Mouse (Mus musculus): ENCODE measurements around the gene Otogl.
A peak's percentile ranks its signal among the peaks of the same experiment; 100 is the strongest.
"Not testable (repeated sequence)": the region's sequence is repeated elsewhere in the genome, so short reads cannot be mapped to it uniquely, and the experiment has no call there.

Gene Otogl

DNA sequence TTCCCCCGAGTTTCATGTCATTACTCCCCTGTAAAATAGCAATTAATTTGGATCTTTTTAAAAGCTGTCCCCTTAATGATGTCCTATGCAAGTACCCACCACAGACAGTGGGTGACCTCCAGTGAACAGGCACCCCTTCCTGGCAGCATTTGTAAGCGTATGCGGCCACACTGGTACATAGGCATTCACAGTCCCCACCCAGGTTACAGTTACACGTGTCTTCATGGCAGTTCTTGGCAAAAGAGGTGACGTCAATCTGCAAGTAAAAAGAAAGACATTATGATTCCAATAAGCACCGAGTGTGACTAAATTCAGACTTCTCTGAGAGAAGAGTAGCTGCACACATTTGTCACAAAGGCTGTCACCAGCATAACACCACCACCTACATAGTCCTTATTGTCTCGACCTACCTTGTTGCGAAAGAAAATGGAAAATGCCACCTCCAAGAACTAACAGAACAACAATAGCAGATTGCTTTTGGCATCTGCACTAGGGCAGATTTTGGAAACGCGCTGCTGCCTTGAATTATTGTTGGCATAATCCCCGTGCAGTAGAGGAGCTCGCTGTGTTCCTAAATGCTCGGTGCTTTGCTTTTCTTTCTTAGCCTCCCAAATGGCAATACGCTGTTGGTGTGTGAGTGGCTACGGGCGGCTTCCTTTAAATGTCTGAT lies 98.0 kb downstream of the Otogl start:
- no peak for DNase-seq (ENCODE audit: inconsistent age in 2 of 2, low spot score in 1 of 2)

DNA sequence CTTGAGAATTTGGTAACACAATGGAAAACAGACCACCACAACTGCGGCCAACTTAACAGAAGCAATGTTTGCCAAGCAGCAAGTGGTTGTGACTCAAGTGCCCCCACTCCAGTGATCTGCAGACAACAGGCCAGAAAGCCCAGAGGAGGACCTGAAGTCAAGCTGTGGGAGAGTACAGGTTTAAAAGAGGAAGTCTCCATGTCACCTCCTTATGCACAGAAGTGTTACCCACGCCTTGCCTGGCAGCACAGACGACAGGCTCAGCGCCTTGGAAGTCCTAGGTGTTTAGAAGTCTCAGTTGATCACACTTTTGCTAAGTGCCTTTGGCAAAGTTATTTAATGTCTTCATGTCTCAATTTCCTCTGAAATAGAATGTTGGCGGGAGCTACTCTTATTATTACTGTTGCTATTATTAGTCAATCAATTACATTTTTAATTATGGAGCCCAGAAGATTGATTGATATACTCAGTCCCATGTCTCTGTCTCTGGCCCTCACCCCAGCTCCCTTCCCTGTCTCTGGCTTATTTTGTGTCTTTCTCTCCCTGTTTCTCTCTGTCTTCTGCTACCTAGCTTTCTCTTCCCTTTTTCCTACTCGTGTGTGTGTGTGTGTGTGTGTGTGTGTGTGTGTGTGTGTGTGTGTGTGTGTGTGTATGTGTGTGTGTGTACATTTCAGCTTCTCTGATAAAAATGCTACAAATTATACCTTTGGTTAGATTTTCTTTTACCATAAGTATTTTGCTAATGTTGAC lies 101.1 kb downstream of the Otogl start:
- no peak for DNase-seq (ENCODE audit: inconsistent age in 2 of 2, low spot score in 1 of 2)

DNA sequence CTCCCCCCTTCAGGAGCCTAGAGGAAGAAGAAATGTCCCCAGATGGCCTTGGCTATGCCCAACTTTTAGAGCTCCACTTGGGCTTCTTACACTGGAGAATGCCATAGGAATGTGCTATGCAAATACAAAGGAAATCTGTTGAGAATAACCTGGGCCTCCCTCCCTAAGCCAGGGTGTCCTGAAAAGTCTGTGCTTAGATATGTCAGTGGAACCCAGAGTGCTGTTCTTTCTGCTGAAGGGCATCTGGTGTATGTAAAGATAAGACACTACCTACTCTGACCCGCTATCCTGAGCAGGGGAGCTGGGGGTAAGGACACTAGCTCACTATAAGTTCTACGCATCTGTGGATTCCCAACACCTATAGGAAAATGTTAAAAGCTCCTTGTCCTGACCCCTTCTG lies 106.7 kb downstream of the Otogl start:
- DNase-seq (ENCODE audit: inconsistent age in 2 of 2, low spot score in 1 of 2), result no peak

DNA sequence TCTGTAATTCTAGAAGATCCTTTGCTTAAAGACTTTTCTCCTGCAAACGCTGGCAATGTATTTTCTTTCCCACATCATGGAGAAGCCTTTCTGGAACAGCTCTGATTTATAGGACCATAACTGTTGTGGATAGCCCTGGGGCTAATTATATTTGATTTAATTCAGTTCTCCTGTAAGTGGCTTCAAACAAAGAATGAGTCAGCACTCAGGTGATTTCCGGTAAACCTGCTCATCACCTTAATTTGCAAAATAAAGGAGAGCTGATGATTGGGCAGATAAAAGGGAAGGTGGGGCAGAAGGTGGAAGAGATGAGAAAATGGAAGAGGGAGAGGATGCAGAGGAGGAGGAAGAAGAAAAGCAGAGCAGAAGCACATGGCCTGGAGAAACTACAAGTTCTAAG lies 107.6 kb downstream of the Otogl start:
- DNase-seq (ENCODE audit: inconsistent age in 2 of 2, low spot score in 1 of 2), result not testable (repeated sequence)

DNA sequence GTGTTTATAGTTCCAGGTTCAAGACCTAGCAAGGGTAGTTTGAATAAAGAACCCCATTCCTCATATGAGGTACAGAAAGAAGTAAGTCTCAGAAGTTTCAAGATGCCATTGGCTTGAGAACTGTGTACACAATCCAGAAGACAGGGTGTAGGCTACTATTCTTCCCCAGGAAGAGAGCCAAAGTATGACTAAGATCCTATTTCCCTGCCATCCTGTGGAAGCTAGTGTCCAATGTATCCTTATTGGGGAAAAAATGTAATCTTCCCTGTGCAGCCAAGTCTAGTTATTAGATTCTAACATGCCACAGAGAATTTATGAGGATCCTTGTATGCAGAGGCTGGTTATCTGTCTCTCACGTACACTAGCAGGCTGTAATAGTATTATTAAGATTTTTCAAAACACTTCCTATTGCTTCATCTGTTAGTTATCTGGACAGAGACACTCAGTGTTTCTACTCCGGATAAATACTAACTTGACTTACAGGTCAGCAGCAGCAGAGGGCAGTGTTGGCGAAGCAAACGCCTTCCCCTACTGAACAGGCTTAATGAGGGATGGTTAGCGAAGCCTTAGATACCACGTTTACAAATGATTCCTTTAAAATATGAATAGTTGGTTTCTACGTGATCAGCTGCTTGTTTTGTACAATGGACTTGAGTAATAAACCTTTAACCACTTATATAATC lies 112.1 kb downstream of the Otogl start:
- DNase-seq (ENCODE audit: inconsistent age in 2 of 2, low spot score in 1 of 2), result peak; percentile 52 to 80

DNA sequence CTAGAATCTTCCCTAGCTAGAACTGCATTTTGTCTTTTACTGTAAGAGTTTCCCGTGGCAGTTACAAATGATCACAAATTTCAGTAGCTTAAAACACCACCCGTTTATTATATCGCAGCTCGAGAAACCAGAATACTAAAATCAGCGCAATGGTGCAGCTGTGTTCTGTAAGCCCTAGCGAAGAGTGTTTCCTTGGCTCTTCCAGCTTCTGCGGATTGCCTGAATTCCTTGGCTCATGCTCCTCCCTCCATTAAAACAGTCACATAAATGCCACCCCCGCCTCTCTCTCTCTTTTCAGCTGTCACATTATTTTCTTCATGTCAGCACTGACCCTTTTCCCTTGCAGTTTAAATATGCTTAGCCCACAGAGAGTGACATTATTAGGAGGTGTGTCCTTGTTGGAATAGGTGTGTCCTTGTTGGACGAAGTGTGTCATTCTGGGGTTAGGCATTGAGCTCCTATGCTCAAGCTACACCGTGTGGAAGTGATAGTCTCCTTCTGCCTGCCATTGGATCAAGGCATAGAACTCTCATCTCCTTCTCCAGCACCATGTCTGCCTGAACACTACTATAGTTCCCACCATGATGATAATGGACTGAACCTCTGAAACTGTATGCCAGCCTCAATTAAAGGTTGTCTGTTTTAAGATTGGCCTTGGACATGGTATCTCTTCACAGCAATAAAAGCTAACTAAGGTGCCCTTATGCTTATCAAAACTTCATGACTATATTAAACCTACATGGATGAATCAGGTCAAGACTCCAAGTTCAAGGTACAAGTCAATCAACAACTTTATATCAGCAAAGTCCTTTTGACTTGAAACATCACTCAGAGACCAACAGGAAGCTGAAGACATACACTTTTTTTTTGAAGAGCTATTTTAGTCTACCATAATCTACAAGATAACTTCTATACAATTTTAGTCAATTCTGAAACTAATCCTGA lies 116.8 kb downstream of the Otogl start:
- no peak for DNase-seq (ENCODE audit: inconsistent age in 2 of 2, low spot score in 1 of 2)

DNA sequence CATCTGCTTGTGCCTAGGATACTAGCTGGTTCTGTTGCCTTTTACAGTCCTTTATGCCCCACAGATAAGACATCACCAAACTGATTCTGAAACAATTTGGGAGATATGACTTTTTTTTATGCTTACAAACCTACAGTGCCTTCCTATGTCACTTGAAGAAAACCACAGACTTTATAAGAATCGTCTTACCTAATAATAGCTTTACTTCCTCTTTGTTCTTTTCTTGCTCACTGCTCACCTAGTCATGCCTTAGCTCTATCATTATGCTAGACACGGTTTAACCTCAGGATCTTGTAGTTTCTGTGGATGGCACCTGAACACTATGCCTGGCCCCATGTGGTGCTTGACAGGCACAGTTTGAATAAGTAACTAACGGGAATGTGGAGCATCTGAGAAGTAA lies 119.4 kb downstream of the Otogl start:
- DNase-seq (ENCODE audit: inconsistent age in 2 of 2, low spot score in 1 of 2), result no peak

DNA sequence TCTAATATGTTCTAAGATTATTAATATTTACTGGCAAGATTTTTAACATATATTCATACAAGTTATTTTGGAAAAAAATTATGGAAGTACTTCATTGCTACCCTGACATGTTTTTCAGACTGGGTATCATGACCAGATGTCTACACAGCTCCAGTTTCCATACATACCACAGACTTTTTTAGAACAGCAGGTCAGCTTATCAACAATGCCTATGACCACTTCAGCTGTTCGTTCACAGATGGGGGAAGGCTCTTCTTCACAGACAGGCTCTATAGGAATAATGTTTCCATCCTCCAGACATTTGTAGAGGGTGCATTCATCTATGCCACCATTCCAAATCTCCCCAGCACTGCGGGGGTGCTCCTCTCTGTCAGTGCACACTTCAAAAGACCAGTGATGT lies 132.4 kb downstream of the Otogl start:
- no peak for DNase-seq (ENCODE audit: inconsistent age in 2 of 2, low spot score in 1 of 2)

DNA sequence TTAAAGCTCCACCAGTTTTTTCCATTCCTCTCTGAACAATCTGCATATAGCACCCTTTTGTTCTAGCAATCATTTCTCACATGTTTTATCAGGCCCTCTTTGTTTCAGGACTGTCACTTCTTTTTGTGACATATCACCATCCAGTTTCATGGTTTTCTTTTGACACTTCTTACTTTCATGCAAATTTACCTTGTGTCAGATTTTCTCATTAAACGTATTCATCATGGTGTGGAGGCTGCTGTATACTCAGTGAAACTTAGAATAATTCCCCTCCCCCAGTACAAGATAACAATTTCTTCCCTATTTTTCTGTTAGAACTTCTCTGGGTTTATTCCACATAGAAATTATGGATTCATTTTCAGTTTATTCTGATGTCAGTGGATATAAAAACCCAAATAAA lies 152.3 kb downstream of the Otogl start:
- no peak for DNase-seq (ENCODE audit: inconsistent age in 2 of 2, low spot score in 1 of 2)

DNA sequence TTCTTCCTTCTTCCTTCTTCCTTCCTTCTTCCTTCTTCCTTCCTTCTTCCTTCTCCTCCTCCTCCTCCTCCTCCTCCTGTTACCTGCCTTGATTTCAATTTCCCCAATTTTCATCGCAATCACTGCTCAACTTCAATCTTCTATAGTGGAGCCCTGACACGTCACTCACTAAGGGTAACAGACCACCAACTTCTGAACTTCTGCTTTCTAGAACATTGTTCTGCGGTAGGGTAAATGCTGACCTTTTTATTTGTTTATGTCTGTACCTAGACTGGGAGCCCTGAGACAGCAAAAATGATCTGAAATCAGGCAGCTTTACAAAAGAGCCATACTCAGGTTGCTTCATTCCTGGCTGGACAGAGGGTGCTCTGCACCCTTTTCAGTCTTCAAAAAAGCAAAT lies 158.5 kb downstream of the Otogl start:
- DNase-seq (ENCODE audit: inconsistent age in 2 of 2, low spot score in 1 of 2), result no peak

DNA sequence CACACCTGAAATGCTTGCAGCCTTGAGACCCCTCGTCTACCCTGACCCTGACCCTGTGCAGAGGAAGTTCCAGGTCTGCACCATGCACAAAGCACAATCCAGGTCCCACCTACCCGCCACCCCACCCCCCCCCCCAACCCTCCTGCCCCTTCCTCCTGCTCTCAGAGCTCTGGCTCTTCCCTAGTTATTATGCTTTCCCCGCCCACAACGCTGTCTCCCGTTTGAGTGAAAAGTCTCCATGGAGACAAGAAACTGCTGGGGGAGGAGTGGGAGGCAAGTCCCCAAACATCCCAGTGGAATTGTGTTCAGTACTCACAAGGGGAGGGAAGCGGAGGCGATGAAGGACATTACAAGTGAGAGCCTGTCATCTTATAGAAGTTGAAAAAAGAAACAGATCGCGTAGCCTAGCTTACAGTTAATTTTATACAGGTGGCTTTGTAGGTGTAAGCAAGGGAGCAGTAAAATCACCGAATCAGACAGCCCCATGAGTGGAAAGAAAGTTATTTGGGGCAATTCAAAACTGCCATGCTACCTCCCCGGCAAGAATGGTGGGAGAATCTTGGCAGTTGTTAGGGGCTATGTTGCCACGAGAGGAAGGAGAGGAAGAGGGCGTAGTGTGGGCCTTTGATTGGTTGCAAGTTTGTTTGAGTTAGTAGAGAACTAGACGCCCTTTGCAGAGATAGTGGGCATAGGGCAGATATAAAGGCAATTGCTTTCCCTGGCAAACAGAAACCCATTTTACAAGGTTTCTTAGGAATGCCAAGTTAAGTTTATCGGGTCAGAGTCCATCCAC lies 159.4 kb downstream of the Otogl start:
- no peak for DNase-seq (ENCODE audit: inconsistent age in 2 of 2, low spot score in 1 of 2)

DNA sequence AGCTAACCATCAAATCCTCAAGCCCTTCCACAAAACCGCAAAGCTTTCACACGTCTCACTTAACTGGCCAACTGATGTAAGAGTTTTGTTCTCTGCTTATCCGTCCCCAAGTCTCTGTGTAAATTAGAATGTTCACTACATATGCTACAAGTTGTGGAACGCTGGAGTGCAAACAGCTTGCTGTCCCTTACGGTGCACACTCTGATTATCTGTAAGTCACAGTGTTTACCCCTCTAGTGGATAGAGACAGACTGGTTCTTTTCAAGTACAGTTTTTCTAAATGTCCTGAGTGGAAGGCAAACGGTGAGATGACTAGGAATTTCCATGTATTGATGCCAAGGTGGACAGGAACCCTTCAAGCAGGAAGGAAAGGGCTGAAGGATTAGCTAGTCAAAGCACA lies 160.0 kb downstream of the Otogl start:
- DNase-seq (ENCODE audit: inconsistent age in 2 of 2, low spot score in 1 of 2), result no peak

DNA sequence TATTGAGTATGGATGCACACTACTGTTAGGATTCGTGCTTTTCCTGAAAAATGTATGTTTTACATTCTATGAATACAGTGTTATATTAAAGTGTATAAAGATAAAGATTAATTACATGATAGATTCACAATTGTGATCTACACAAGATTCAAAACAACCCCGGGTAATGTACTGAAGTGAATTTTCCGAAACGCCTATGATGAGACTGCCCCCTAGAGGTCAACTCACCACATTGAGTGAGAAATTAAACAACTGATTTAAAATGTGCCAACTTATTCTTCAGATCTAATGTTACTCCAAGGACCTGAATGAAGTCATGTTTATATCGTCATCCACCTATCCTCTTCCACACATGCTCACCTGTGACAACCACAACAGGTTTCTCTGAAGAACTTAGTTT lies 164.4 kb downstream of the Otogl start:
- DNase-seq (ENCODE audit: inconsistent age in 2 of 2, low spot score in 1 of 2), result peak in 1 of 2 experiments; percentile 63

DNA sequence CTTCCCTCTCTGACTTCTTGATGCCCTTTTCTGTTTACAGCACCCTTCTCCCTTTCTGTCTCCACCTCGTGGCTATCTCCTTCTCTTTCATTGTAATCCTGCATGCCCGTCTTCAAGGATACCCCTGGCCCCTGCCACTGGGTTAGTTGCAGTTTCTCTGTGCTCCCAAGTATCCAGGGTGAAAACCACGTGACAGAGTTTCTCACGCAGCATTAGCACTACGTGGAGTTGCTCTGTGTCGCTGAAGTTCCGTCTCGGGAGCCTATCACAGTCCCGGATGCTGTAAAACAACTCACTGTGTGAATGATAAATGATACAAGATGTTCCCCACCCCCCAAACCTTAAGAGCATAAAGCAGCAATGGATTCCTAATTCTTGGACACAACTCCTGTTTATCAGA lies 165.2 kb downstream of the Otogl start:
- DNase-seq (ENCODE audit: inconsistent age in 2 of 2, low spot score in 1 of 2), result no peak

DNA sequence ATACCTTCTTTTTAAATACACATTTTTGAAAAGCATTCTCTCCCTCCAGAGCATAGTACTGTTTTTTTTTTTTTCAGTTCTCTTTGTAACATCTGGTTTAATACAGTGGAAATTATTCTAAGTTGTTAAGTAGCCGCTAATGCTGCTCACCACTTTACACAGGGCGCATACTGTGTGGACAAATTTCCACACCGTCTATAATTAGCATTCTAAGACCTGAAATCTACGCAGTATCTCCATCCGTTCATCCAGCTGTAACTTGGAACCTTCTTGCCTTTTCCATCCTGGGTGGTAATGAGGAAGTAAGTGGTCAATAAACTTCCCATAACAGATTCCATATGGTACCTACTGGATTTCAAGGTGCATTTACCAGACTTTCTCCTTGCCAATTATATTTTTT lies 172.1 kb downstream of the Otogl start:
- DNase-seq (ENCODE audit: inconsistent age in 2 of 2, low spot score in 1 of 2), result no peak

DNA sequence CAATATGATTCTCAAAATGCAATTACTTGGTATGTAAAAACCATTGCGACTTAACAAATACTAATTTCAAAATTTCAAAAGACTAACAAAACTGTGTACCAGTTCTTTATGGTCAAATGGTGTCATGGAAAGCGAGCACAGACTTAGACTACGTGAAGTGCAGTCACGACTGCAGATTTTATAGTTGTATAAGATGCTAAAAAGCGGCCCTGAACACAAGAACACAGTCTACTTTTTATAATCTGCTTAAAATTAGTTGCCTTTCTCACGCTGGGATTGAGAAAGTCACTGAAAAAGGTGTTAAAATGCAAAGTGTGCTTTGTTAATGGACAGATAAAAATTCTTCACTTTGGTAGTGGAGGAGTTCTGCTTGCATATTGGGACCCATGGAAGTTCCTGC lies 174.2 kb downstream of the Otogl start:
- no peak for DNase-seq (ENCODE audit: inconsistent age in 2 of 2, low spot score in 1 of 2)

DNA sequence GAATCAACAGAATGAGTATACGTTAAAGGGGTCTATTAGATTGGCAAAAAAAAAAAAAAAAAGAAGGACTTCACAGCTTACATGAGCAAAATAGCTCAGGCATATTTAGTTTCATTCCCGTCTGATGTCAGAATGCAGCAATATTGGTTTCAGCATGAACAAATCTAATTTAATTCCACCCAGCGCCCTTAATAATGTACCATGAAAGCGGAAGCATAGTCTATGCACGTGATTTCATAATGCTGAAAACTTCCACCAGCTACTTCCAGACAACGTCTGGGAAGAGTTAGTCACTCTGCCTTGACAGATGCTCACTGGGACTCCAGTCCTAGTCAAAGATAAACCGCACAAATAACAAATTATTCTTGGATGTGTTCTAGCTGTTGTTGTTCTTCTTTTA lies 176.5 kb downstream of the Otogl start:
- DNase-seq (ENCODE audit: inconsistent age in 2 of 2, low spot score in 1 of 2), result no peak

DNA sequence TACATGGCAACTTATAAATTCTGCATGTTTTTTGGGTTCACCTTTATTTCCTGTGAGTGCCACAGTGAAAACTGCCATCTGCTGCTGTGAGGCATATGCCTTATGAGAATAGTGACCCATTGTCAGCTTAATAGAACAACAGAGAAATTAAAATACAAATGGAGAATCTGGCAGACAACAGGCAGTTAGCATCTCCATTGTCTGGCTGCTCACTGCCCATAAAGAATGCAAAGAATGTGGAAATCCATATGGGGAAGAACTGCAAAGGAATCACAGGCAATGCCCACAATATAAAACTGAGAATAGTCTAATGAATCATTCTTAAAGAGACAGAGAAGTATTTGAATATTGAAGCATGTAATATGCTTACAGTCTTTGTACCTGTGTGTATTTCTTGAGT lies 177.6 kb downstream of the Otogl start:
- no peak for DNase-seq (ENCODE audit: inconsistent age in 2 of 2, low spot score in 1 of 2)

DNA sequence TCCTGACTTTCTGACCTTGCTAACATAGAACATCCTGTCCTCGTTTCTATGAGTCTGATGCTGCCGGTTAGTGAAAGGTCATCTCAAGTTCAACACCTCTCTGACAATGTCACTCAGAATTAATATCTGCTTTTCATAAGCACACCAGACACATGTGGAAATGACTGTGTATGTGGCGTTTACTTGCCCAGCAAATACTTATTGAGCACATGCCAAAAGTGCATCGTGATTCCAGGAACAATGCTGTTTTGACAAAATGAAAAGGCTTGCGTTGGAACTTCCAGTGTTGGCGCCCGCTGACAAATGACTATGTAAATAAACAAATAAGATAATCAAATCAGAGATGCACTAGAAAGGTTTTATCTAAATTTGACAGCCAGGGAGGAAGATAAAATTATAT lies 186.3 kb downstream of the Otogl start:
- DNase-seq (ENCODE audit: inconsistent age in 2 of 2, low spot score in 1 of 2), result no peak

DNA sequence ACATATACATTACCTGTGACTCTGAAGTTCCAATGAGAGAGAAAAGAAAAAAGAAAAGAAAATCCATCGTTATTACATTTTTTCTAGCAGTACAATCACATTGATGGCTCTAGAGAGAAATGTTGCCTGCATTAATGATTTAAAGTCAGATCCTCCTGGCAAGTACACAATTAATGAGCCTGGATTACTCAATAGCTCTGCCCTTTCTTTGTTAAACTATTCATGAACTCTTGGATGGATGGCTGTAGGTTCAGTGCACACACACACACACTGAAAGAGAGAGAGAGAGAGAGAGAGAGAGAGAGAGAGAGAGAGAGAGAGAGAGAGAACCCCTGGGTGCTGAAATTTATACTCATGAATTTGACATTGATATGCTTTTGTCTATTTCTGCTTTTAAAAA lies 192.1 kb downstream of the Otogl start, which contains the start of gene Ptprq:
Gene Ptprq (minus strand): TSS at position 246 of the 400 bp plus-strand sequence.
- no peak for DNase-seq (ENCODE audit: inconsistent age in 2 of 2, low spot score in 1 of 2)

All from adrenal gland, adult (tissue).